Mouse (Mus musculus) myocyte (in vitro differentiated cells): ENCODE results near the gene 4930412O13Rik.

ENCODE experiments used
- CEBPB ChIP-seq: IDR thresholded peaks from 2 replicates; pipeline ENCODE4 v1.6.1; 2011; ENCODE audit warnings: mild to moderate bottlenecking, moderate library complexity; ENCODE audit not compliant: poor library complexity, insufficient read depth, severe bottlenecking
- E2F4 ChIP-seq: IDR thresholded peaks from one replicate; pipeline ENCODE4 v1.6.1; 2011; ENCODE audit warnings: mild to moderate bottlenecking, control low read depth, moderate library complexity; ENCODE audit not compliant: insufficient read depth
- MAX ChIP-seq: IDR thresholded peaks from one replicate; pipeline ENCODE4 v1.6.1; 2011; ENCODE audit warnings: low read depth, mild to moderate bottlenecking, control low read depth
- MYOD1 ChIP-seq, 3 experiments: IDR thresholded peaks; one replicate each; pipeline ENCODE4 v1.6.1; 2011; ENCODE audit warnings: control low read depth in 2 of 3, low read depth in 2 of 3, mild to moderate bottlenecking in 2 of 3, moderate library complexity in 1 of 3; ENCODE audit not compliant: insufficient read length in 2 of 3, control insufficient read depth in 1 of 3
- MYOG ChIP-seq, 3 experiments: IDR thresholded peaks; one replicate each; pipeline ENCODE4 v1.6.1; 2011; ENCODE audit warnings: control low read depth in 2 of 3, low read depth in 2 of 3, mild to moderate bottlenecking in 2 of 3; ENCODE audit not compliant: insufficient read length in 2 of 3, control insufficient read depth in 1 of 3, insufficient read depth in 1 of 3
- POLR2A ChIP-seq: IDR thresholded peaks from one replicate; pipeline ENCODE4 v1.6.1; 2011; ENCODE audit warnings: low read depth, mild to moderate bottlenecking, control low read depth, moderate library complexity; ENCODE audit not compliant: insufficient read length
- POLR2AphosphoS2 ChIP-seq: IDR thresholded peaks from one replicate; pipeline ENCODE4 v1.6.1; 2011; ENCODE audit warnings: low read depth, control low read depth; ENCODE audit not compliant: insufficient read length
- REST ChIP-seq: IDR thresholded peaks from one replicate; pipeline ENCODE4 v1.6.1; 2011; ENCODE audit warnings: mild to moderate bottlenecking, control low read depth, moderate library complexity; ENCODE audit not compliant: insufficient read depth, insufficient read length
- SRF ChIP-seq: IDR thresholded peaks from one replicate; pipeline ENCODE4 v1.6.1; 2011; ENCODE audit warnings: low read depth; ENCODE audit not compliant: control insufficient read depth, insufficient read length
- TCF12 ChIP-seq: IDR thresholded peaks from one replicate; pipeline ENCODE4 v1.6.1; 2011; ENCODE audit warnings: mild to moderate bottlenecking, control low read depth; ENCODE audit not compliant: poor library complexity, insufficient read depth, severe bottlenecking
- TCF3 ChIP-seq: IDR thresholded peaks from one replicate; pipeline ENCODE4 v1.6.1; 2011; ENCODE audit warnings: low read depth, control low read depth; ENCODE audit not compliant: insufficient read length
- USF1 ChIP-seq: IDR thresholded peaks from one replicate; pipeline ENCODE4 v1.6.1; 2011; ENCODE audit warnings: low read depth, mild to moderate bottlenecking, control low read depth, moderate library complexity

DNA sequence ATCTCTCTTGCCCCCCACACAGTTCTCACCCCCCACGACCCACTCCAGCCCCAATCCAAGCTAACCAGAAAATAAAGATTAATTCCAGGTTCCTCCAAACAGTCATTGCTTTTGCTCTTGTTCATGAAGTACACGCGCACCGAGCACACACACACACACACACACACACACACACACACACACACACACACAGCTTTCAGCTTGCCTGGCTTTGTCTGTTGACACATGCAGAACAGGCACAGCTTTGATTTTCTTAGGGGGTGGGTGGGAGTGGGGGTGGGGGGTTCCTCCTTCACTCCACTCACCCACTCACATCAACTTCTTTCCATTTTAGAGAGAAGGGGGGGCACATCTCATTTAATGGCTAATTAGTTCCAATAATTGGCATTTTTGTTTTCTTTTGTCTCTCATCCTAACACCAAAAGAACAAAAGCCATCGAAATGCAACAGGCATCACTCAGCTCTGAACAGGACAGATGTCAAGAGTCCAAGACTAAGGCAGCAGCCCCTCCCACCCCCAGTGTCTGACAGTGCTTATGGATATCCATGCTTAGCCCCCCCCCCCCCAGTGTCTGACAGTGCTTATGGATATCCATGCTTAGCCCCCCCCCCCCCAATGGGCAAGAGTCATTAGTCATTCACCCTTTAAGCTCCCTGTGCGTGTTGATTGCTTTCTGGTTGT lies 12.4 kb downstream of the 4930412O13Rik start:
- no peak for TF ChIP-seq MYOD1 (IDR thresholded peaks at IDR 0.05; ENCODE audit: control insufficient read depth in 1 of 3, insufficient read length in 2 of 3, low read depth in 2 of 3)
- TF ChIP-seq POLR2A = no peak
- no peak for TF ChIP-seq CEBPB
- TF ChIP-seq USF1 = no peak
- TF ChIP-seq POLR2AphosphoS2 = no peak
- TF ChIP-seq MAX = no peak
- TF ChIP-seq MYOG (IDR thresholded peaks at IDR 0.05; ENCODE audit: control insufficient read depth in 1 of 3, insufficient read depth in 1 of 3, insufficient read length in 2 of 3, low read depth in 2 of 3) = no peak
- no peak for TF ChIP-seq E2F4
- no peak for TF ChIP-seq TCF12
- TF ChIP-seq SRF = no peak
- no peak for TF ChIP-seq TCF3
- TF ChIP-seq REST = no peak
